In the genomic region with DNA sequence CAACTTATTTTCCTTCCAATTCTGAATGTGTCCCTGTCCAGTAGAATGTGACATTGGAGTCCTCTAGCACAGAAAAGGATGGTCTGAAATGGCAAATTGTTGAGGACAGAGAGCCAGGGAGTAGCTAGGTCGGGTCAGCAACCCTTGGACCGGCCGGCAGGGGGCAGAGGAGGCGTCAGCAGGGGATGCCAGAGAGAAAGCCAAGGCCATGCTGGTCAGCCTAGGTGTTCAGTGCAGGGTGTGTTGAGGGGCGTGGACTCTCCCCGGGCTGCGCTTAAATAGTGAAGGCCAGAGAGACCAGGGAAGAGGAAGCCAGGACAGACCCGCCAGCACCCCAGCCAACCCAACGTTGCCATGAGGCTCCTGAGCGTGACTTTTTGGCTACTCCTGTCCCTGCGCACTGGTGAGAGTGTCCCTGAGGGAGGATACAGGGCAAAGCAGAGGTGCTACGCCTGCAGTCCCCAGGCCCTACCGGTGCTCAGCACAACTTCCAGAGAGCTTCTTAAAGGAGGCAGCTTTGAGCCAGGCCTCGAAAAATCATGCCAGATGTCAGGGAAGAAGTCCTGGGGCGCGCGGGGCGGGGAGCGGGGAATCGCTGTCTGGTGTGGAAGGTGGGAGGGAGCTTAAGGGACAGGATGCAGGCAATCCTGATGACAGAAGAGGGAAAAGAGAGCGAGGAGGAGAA, we compare ENCODE assay signal across 8 mouse cellular contexts. TPM values are rescaled to one million over a fixed set of nuclear protein-coding genes. Genes with fewer than 3 reads are reported as not detected.
DNase-seq lines count a peak whose midpoint lies in the region; ATAC-seq and TF ChIP-seq lines count a peak whose summit lies in the region.

Gene Meltf, plus strand, starts transcription at position 238 of the 685 bp plus-strand sequence.

- no peaks in the 10 kb centered on the region; the same call in 1 of the 2 replicates for H3K36me3 ChIP-seq in liver, embryonic 15.5 days (replicated peaks)
- no peaks in the 10 kb centered on the region for H3K36me3 ChIP-seq in neural tube, embryonic 14.5 days (ENCODE audit: control insufficient read depth, insufficient read depth, low read length)

- H3K4me3 ChIP-seq in cerebellum, adult 2 months (replicated peaks; ENCODE audit: insufficient read depth, low read depth, low read length) = no peak within 1 kb of the TSS
- no peak within 1 kb of the TSS for H3K4me3 ChIP-seq in liver, embryonic 15.5 days (replicated peaks)
- H3K4me3 ChIP-seq in neural tube, embryonic 14.5 days (ENCODE audit: low read depth, low read length) = no peak within 1 kb of the TSS

- H3K9ac ChIP-seq in liver, embryonic 15.5 days = no peak within 1 kb of the TSS
- H3K9ac ChIP-seq in neural tube, embryonic 14.5 days (replicated peaks; ENCODE audit: low read depth, low read length) = no peak within 1 kb of the TSS

- no peaks in the 10 kb centered on the region for H3K9me3 ChIP-seq in liver, embryonic 15.5 days (replicated peaks)
- no peaks in the 10 kb centered on the region for H3K9me3 ChIP-seq in neural tube, embryonic 14.5 days (ENCODE audit: control insufficient read depth, low read length)

- H3K4me1 ChIP-seq in cerebellum, adult 2 months (ENCODE audit: control insufficient read depth, insufficient read depth, low read length) = peaks cover 56% of the 10 kb centered on the region
- H3K4me1 ChIP-seq in liver, embryonic 15.5 days (replicated peaks) = no peaks in the 10 kb centered on the region; the same call in 1 of the 2 replicates
- H3K4me1 ChIP-seq in neural tube, embryonic 14.5 days (ENCODE audit: control insufficient read depth, insufficient read depth, low read length) = no peaks in the 10 kb centered on the region

- ATAC-seq in liver, embryonic 15.5 days (ENCODE audit: insufficient read depth) = 0 out of 2 replicates have a peak, but pooled peaks have one; percentile 31
- ATAC-seq in neural tube, embryonic 14.5 days (ENCODE audit: low read depth) = peak; percentile 72

- intact Hi-C loops in left cerebral cortex, postnatal 36 days (cut with DNase I) = loop anchor here (2.0 kb wide), 1 partner anchor 38 kb away; no protein-coding TSS in a partner anchor

- no peak for TF ChIP-seq POLR2A in cerebellum, adult 2 months (IDR thresholded peaks at IDR 0.05; ENCODE audit: borderline replicate concordance, insufficient read depth, low read length)

- no peaks in the 10 kb centered on the region for H3K27me3 ChIP-seq in cerebellum, adult 2 months (ENCODE audit: control insufficient read depth, insufficient read depth, low read length)
- H3K27me3 ChIP-seq in liver, embryonic 15.5 days = no peaks in the 10 kb centered on the region
- no peaks in the 10 kb centered on the region for H3K27me3 ChIP-seq in neural tube, embryonic 14.5 days (ENCODE audit: control insufficient read depth, insufficient read depth, low read length)

- H3K27ac ChIP-seq in cerebellum, adult 2 months (ENCODE audit: insufficient read depth, low read length) = no peak within 1 kb of the TSS; the same call in 1 of the 2 replicates
- H3K27ac ChIP-seq in liver, embryonic 15.5 days (replicated peaks) = no peak within 1 kb of the TSS
- no peak within 1 kb of the TSS for H3K27ac ChIP-seq in neural tube, embryonic 14.5 days (ENCODE audit: low read depth, low read length)

- H3K4me2 ChIP-seq in liver, embryonic 15.5 days = no peak within 1 kb of the TSS
- no peak within 1 kb of the TSS; the same call in 1 of the 2 replicates for H3K4me2 ChIP-seq in neural tube, embryonic 14.5 days (ENCODE audit: low read depth, low read length)

- WGBS in cerebellum, adult 2 months = 25% methylated on average over 21 of the region's 21 CpGs
- WGBS in liver, embryonic 15.5 days (ENCODE audit: insufficient replicate concordance) = 30% methylated on average over 21 of the region's 21 CpGs
- 31% methylated on average over 21 of the region's 21 CpGs for WGBS in neural tube, embryonic 14.5 days

- TF ChIP-seq CTCF in cerebellum, adult 2 months (IDR thresholded peaks at IDR 0.05; ENCODE audit: borderline replicate concordance, insufficient read depth, low read depth, low read length) = peak; percentile 76

- peak; percentile 34 to 55 for DNase-seq in left cerebral cortex, postnatal 36 days (ENCODE audit: low spot score in 2 of 2)
- no peak for DNase-seq in left cerebral cortex, adult 9 months (ENCODE audit: low spot score in 2 of 2)
- DNase-seq in cerebellum, adult 2 months = peak; percentile 75 to 81
- peak; percentile 41 to 44 for DNase-seq in gastrocnemius, adult 8-10 months (ENCODE audit: low spot score in 2 of 2)
- peak; percentile 59 for DNase-seq in induced T-regulatory cell, adult 2 months (ENCODE audit: low read depth)
- peak; percentile 84 for DNase-seq in thymus, postnatal 4 days

RNA-seq across cellular contexts. Expression of gene Meltf, which starts in this region (rescaled TPM):
- total RNA-seq in left cerebral cortex, postnatal 36 days (2021) = under 1 TPM; 0.54 to 0.81 TPM
- polyA plus RNA-seq in cerebellum, adult 2 months (2012; rRNA removed) = 0.75 and 1.1 TPM in 2 replicates
- not detected for total RNA-seq in gastrocnemius, adult 8-10 months (2022)
- polyA plus RNA-seq in liver, embryonic 15.5 days (2015; fragmentation: Nextera tagmentation; extraction: Ambion mirVana) = 0.02 and 0.07 TPM in 2 replicates
- 0.12 TPM in 2 replicates for polyA plus RNA-seq in neural tube, embryonic 14.5 days (2014; fragmentation: Nextera tagmentation; extraction: Ambion mirVana)

Comparison
In these comparisons a context has a peak if more than half of its experiments do, and no peak if none do; other contexts are left out.
1. Peak in DNase-seq in left cerebral cortex, postnatal 36 days; RNA of the gene not detected or under 1 TPM.
2. Peak in DNase-seq in gastrocnemius, adult 8-10 months; RNA of the gene not detected or under 1 TPM.
3. Peak in ATAC-seq in liver, embryonic 15.5 days; RNA of the gene not detected or under 1 TPM.
4. Peak in ATAC-seq in neural tube, embryonic 14.5 days; RNA of the gene not detected or under 1 TPM.
5. DNase-seq: peak in cerebellum, adult 2 months (2 of 2), induced T-regulatory cell, adult 2 months (single experiment) and thymus, postnatal 4 days (single experiment); none in left cerebral cortex, adult 9 months (0 of 2).